Mouse (Mus musculus) hindbrain, embryonic 12.5 days (tissue): ENCODE data around the gene Cacna1e. TPM values are rescaled to one million over a fixed set of nuclear protein-coding genes. Genes with fewer than 3 reads are reported as not detected.

Experiments
- ATAC-seq: fragments of 200-750 bp; cut with Nextera tagmentation; 2 replicates; pipeline ENCODE4 v1.8.0; 2017; ENCODE audit warnings: moderate TSS enrichment; ENCODE audit not compliant: low FRiP score
- H3K27ac ChIP-seq: fragments of 300-500 bp; sonication (generic); 2 replicates; pipeline ENCODE4 v1.5.1; 2016; ENCODE audit warnings: mild to moderate bottlenecking
- H3K27me3 ChIP-seq: fragments of 300-500 bp; sonication (generic); 2 replicates; pipeline ENCODE4 v1.6.1; 2016; ENCODE audit warnings: mild to moderate bottlenecking
- H3K36me3 ChIP-seq: fragments of 300-500 bp; sonication (generic); 2 replicates; pipeline ENCODE4 v1.6.1; 2016; ENCODE audit warnings: mild to moderate bottlenecking
- H3K4me1 ChIP-seq: fragments of 300-500 bp; sonication (generic); 2 replicates; pipeline ENCODE4 v1.6.1; 2016
- H3K4me2 ChIP-seq: fragments of 300-500 bp; sonication (generic); replicated peaks from 2 replicates; pipeline ENCODE4 v1.6.1; 2016; ENCODE audit warnings: mild to moderate bottlenecking
- H3K4me3 ChIP-seq: fragments of 300-500 bp; sonication (generic); 2 replicates; pipeline ENCODE4 v1.5.1; 2016; ENCODE audit warnings: mild to moderate bottlenecking
- H3K9ac ChIP-seq: fragments of 300-500 bp; sonication (generic); 2 replicates; pipeline ENCODE4 v1.6.1; 2016; ENCODE audit warnings: mild to moderate bottlenecking, moderate library complexity
- H3K9me3 ChIP-seq: fragments of 300-500 bp; sonication (generic); replicated peaks from 2 replicates; pipeline ENCODE4 v1.6.1; 2016; ENCODE audit warnings: mild to moderate bottlenecking
- WGBS: fragments of 180-500 bp; shearing (Covaris S2); methylation state at CpG from one replicate; pipeline ENCODE4 v1.1.7; 2016; 5-methylcytosine and 5-hydroxymethylcytosine counted together
- polyA plus RNA-seq: library from polyadenylated mRNA; unstranded; fragments of >200 nt; fragmentation: Nextera tagmentation; extraction: Ambion mirVana; gene quantifications from 2 replicates; pipeline ENCODE4 v1.2.1, GENCODE M21; 2016

The Cacna1e gene
- polyA plus RNA-seq, 1 experiment from 2014 or later: 4.6 TPM

GRCm38 (mm10) chr1:154831269-154832167 lies 52.8 kb downstream of the Cacna1e start:
- Histone ChIP-seq H3K27ac (no peak overlapping the region), H3K27me3 (peaks cover 6% of the 10 kb centered on the region), H3K9ac (no peak overlapping the region), H3K4me2 (no peak overlapping the region), H3K4me3 (no peak overlapping the region), H3K36me3 (no peaks in the 10 kb centered on the region), H3K4me1 (no peaks in the 10 kb centered on the region), H3K9me3 (no peaks in the 10 kb centered on the region)
- peak; percentile 53 for ATAC-seq
- 43% methylated on average over 10 of the region's 10 CpGs for WGBS

- 87% methylated on average over 6 of the region's 6 CpGs for WGBS
- Histone ChIP-seq H3K36me3 (no peaks in the 10 kb centered on the region), H3K27ac (no peak overlapping the region), H3K4me2 (no peak overlapping the region), H3K4me3 (no peak overlapping the region), H3K4me1 (no peaks in the 10 kb centered on the region), H3K9me3 (no peaks in the 10 kb centered on the region), H3K27me3 (peaks cover 4% of the 10 kb centered on the region; the same call in 1 of the 2 replicates), H3K9ac (no peak overlapping the region)
- no peak for ATAC-seq
Observed at GRCm38 (mm10) chr1:154830051-154830450, 54.2 kb downstream of the Cacna1e start.

- H3K4me2 ChIP-seq: no peak overlapping the region
- no peaks in the 10 kb centered on the region for H3K9me3 ChIP-seq
- H3K36me3 ChIP-seq: no peaks in the 10 kb centered on the region
- WGBS: 79% methylated on average over 3 of the region's 3 CpGs
- ATAC-seq: no peak
- 0 out of 2 replicates have a peak, but pooled peaks cover 4% of the 10 kb centered on the region for H3K4me1 ChIP-seq
- H3K4me3 ChIP-seq: no peak overlapping the region
- H3K9ac ChIP-seq: no peak overlapping the region
- no peaks in the 10 kb centered on the region for H3K27me3 ChIP-seq
- no peak overlapping the region for H3K27ac ChIP-seq
Observed at GRCm38 (mm10) chr1:154823098-154823497, 61.2 kb downstream of the Cacna1e start.

GRCm38 (mm10) chr1:154820422-154820821 lies 63.9 kb downstream of the Cacna1e start:
- Histone ChIP-seq H3K9ac (no peak overlapping the region), H3K9me3 (no peaks in the 10 kb centered on the region), H3K4me2 (no peak overlapping the region), H3K4me3 (no peak overlapping the region), H3K4me1 (0 out of 2 replicates have a peak, but pooled peaks cover 4% of the 10 kb centered on the region), H3K36me3 (no peaks in the 10 kb centered on the region), H3K27me3 (no peaks in the 10 kb centered on the region), H3K27ac (no peak overlapping the region)
- WGBS: 95% methylated on average over 7 of the region's 7 CpGs
- ATAC-seq: no peak

GRCm38 (mm10) chr1:154819960-154820359 lies 64.3 kb downstream of the Cacna1e start:
- no peaks in the 10 kb centered on the region for H3K36me3 ChIP-seq
- no peak for ATAC-seq
- no peaks in the 10 kb centered on the region for H3K27me3 ChIP-seq
- 69% methylated on average over 2 of the region's 2 CpGs for WGBS
- H3K4me1 ChIP-seq: 0 out of 2 replicates have a peak, but pooled peaks cover 4% of the 10 kb centered on the region
- H3K4me3 ChIP-seq: no peak overlapping the region
- no peaks in the 10 kb centered on the region for H3K9me3 ChIP-seq
- no peak overlapping the region for H3K9ac ChIP-seq
- no peak overlapping the region for H3K27ac ChIP-seq
- H3K4me2 ChIP-seq: no peak overlapping the region

- H3K27ac ChIP-seq: no peak overlapping the region
- no peaks in the 10 kb centered on the region for H3K9me3 ChIP-seq
- WGBS: 43% methylated on average over 1 of the region's 1 CpGs
- H3K27me3 ChIP-seq: no peaks in the 10 kb centered on the region
- H3K4me1 ChIP-seq: no peaks in the 10 kb centered on the region
- ATAC-seq: no peak
- no peak overlapping the region for H3K4me2 ChIP-seq
- no peak overlapping the region for H3K9ac ChIP-seq
- H3K36me3 ChIP-seq: no peaks in the 10 kb centered on the region
- H3K4me3 ChIP-seq: no peak overlapping the region
Observed at GRCm38 (mm10) chr1:154818742-154819141, 65.6 kb downstream of the Cacna1e start.

GRCm38 (mm10) chr1:154816836-154817235 lies 67.5 kb downstream of the Cacna1e start:
- ATAC-seq: no peak
- Histone ChIP-seq H3K27me3 (no peaks in the 10 kb centered on the region), H3K4me1 (no peaks in the 10 kb centered on the region), H3K36me3 (no peaks in the 10 kb centered on the region), H3K27ac (no peak overlapping the region), H3K9me3 (no peaks in the 10 kb centered on the region), H3K4me2 (no peak overlapping the region), H3K9ac (no peak overlapping the region), H3K4me3 (no peak overlapping the region)
- WGBS: 72% methylated on average over 6 of the region's 6 CpGs

GRCm38 (mm10) chr1:154816267-154816666 lies 68.0 kb downstream of the Cacna1e start:
- no peak overlapping the region for H3K4me2 ChIP-seq
- no peaks in the 10 kb centered on the region for H3K4me1 ChIP-seq
- no peak overlapping the region for H3K4me3 ChIP-seq
- ATAC-seq: no peak
- H3K9ac ChIP-seq: no peak overlapping the region
- H3K27me3 ChIP-seq: no peaks in the 10 kb centered on the region
- H3K9me3 ChIP-seq: no peaks in the 10 kb centered on the region
- H3K36me3 ChIP-seq: no peaks in the 10 kb centered on the region
- no peak overlapping the region for H3K27ac ChIP-seq
- 94% methylated on average over 3 of the region's 3 CpGs for WGBS

- 93% methylated on average over 1 of the region's 1 CpGs for WGBS
- Histone ChIP-seq H3K4me3 (no peak overlapping the region), H3K4me2 (no peak overlapping the region), H3K27ac (no peak overlapping the region), H3K9ac (no peak overlapping the region), H3K36me3 (no peaks in the 10 kb centered on the region), H3K9me3 (0 out of 2 replicates have a peak, but pooled peaks cover 3% of the 10 kb centered on the region), H3K27me3 (no peaks in the 10 kb centered on the region), H3K4me1 (no peaks in the 10 kb centered on the region)
- ATAC-seq: no peak
Observed at GRCm38 (mm10) chr1:154805742-154806141, 78.6 kb downstream of the Cacna1e start.

GRCm38 (mm10) chr1:154805038-154805437 lies 79.3 kb downstream of the Cacna1e start:
- Histone ChIP-seq H3K4me1 (no peaks in the 10 kb centered on the region), H3K9ac (no peak overlapping the region), H3K27me3 (no peaks in the 10 kb centered on the region), H3K4me2 (no peak overlapping the region), H3K9me3 (0 out of 2 replicates have a peak, but pooled peaks cover 3% of the 10 kb centered on the region), H3K36me3 (no peaks in the 10 kb centered on the region), H3K27ac (no peak overlapping the region), H3K4me3 (no peak overlapping the region)
- WGBS: 94% methylated on average over 3 of the region's 3 CpGs
- ATAC-seq: no peak

GRCm38 (mm10) chr1:154802301-154802904 lies 81.9 kb downstream of the Cacna1e start:
- Histone ChIP-seq H3K27ac (no peak overlapping the region), H3K4me1 (no peaks in the 10 kb centered on the region), H3K27me3 (0 out of 2 replicates have a peak, but pooled peaks cover 2% of the 10 kb centered on the region), H3K36me3 (no peaks in the 10 kb centered on the region), H3K9ac (no peak overlapping the region), H3K4me3 (no peak overlapping the region), H3K4me2 (no peak overlapping the region), H3K9me3 (no peaks in the 10 kb centered on the region)
- ATAC-seq: no peak
- WGBS: 80% methylated on average over 5 of the region's 5 CpGs

- Histone ChIP-seq H3K4me3 (no peak overlapping the region), H3K27me3 (0 out of 2 replicates have a peak, but pooled peaks cover 2% of the 10 kb centered on the region), H3K27ac (no peak overlapping the region), H3K36me3 (no peaks in the 10 kb centered on the region), H3K9me3 (no peaks in the 10 kb centered on the region), H3K4me2 (no peak overlapping the region), H3K4me1 (no peaks in the 10 kb centered on the region), H3K9ac (no peak overlapping the region)
- WGBS: 80% methylated on average over 31 of the region's 31 CpGs
- no peak for ATAC-seq
Observed at GRCm38 (mm10) chr1:154799257-154799656, 85.0 kb downstream of the Cacna1e start.
